Mouse (Mus musculus) E14TG2a.4 (cell line): ENCODE measurements around the gene Plcb4.
"Not testable (repeated sequence)": the region's sequence is repeated elsewhere in the genome, so short reads cannot be mapped to it uniquely, and the experiment has no call there.

ENCODE experiments used
- H3K27me3 ChIP-seq: 2 replicates; pipeline ENCODE4 v1.6.1; 2014; ENCODE audit warnings: low read length, control low read depth; ENCODE audit not compliant: insufficient read depth
- H3K36me3 ChIP-seq: 2 replicates; pipeline ENCODE4 v1.6.1; 2014; ENCODE audit warnings: low read length, control low read depth; ENCODE audit not compliant: insufficient read depth
- H3K4me1 ChIP-seq: replicated peaks from 2 replicates; pipeline ENCODE4 v1.6.1; 2014; ENCODE audit warnings: low read depth, low read length, control low read depth
- H3K4me3 ChIP-seq: replicated peaks from 2 replicates; pipeline ENCODE4 v1.5.1; 2014; ENCODE audit warnings: mild to moderate bottlenecking, low read length
- H3K9me3 ChIP-seq: 2 replicates; pipeline ENCODE4 v1.6.1; 2014; ENCODE audit warnings: low read length, control low read depth
- CTCF ChIP-seq: conservative IDR thresholded peaks from 2 replicates; pipeline ENCODE4 v1.5.1; 2014; ENCODE audit warnings: low read length
- NANOG ChIP-seq: IDR thresholded peaks from 2 replicates; pipeline ENCODE4 v1.6.1; 2014; ENCODE audit warnings: borderline replicate concordance, low read length, mixed read lengths
- POU5F1 ChIP-seq: IDR thresholded peaks from 2 replicates; pipeline ENCODE4 v1.6.1; 2014; ENCODE audit warnings: low read length, borderline replicate concordance

The Plcb4 gene

GRCm38 (mm10) chr2:135704673-135705072 lies 45.9 kb downstream of the Plcb4 start:
- no peak overlapping the region for H3K4me3 ChIP-seq
- TF ChIP-seq CTCF: no peak
- no peak for TF ChIP-seq POU5F1
- H3K4me1 ChIP-seq: peaks cover 19% of the 10 kb centered on the region
- no peaks in the 10 kb centered on the region for H3K9me3 ChIP-seq
- H3K36me3 ChIP-seq: 0 out of 2 replicates have a peak, but pooled peaks cover 2% of the 10 kb centered on the region
- H3K27me3 ChIP-seq: no peaks in the 10 kb centered on the region

GRCm38 (mm10) chr2:135707305-135707704 lies 48.5 kb downstream of the Plcb4 start:
- Histone ChIP-seq H3K36me3 (0 out of 2 replicates have a peak, but pooled peaks cover 2% of the 10 kb centered on the region), H3K4me1 (peaks cover 45% of the 10 kb centered on the region), H3K27me3 (no peaks in the 10 kb centered on the region), H3K4me3 (no peak overlapping the region), H3K9me3 (no peaks in the 10 kb centered on the region)
- no peak for TF ChIP-seq POU5F1
- no peak for TF ChIP-seq NANOG
- no peak for TF ChIP-seq CTCF

DNA sequence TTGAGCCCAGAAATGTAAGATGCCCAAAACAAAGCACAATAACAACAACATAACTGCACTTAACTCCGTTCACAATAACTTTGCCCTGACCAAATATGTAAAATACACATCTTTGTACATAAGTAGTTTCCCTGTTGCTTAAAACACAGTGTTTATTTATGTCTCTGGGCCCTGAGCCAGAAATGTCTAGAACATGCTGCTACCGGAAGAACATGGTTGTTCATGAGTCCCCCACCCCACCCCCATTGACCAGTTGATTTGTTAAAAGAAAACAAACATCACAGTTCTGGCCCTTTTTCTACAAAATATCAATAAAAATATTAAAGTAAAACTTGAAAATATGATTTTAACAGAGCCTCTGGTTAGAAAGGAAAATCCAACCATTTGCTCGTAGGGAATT lies 49.6 kb downstream of the Plcb4 start:
- Histone ChIP-seq H3K9me3 (no peaks in the 10 kb centered on the region), H3K4me3 (no peak overlapping the region), H3K36me3 (0 out of 2 replicates have a peak, but pooled peaks cover 2% of the 10 kb centered on the region), H3K4me1 (peaks cover 47% of the 10 kb centered on the region), H3K27me3 (no peaks in the 10 kb centered on the region)
- TF ChIP-seq NANOG: no peak
- TF ChIP-seq POU5F1: no peak
- no peak for TF ChIP-seq CTCF

- Histone ChIP-seq H3K4me1 (peaks cover 42% of the 10 kb centered on the region), H3K9me3 (no peaks in the 10 kb centered on the region), H3K4me3 (no peak overlapping the region), H3K27me3 (no peaks in the 10 kb centered on the region), H3K36me3 (0 out of 2 replicates have a peak, but pooled peaks cover 2% of the 10 kb centered on the region)
- no peak for TF ChIP-seq POU5F1
- no peak for TF ChIP-seq NANOG
- TF ChIP-seq CTCF: no peak
Measured at GRCm38 (mm10) chr2:135708796-135709195, 50.0 kb downstream of the Plcb4 start.

DNA sequence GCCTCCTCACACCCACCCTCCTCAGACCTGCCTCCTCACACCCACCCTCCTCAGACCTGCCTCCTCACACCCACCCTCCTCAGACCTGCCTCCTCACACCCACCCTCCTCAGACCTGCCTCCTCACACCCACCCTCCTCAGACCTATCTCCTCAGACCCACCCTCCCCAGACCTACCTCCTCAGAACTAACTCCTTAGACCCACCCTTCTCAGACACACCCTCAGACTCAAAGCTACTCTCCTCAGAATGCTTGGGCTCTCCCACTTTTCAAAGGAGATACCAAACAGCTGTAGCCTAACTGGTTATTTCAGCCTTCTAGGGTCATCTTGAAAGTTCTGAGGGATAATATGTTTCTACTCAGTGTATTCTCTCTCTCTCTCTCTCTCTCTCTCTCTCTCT lies 50.9 kb downstream of the Plcb4 start:
- not testable (repeated sequence) for H3K36me3 ChIP-seq, H3K27me3 ChIP-seq, H3K9me3 ChIP-seq, H3K4me3 ChIP-seq
- H3K4me1 ChIP-seq: peaks cover 39% of the 10 kb centered on the region

GRCm38 (mm10) chr2:135711049-135711924 lies 52.5 kb downstream of the Plcb4 start:
- Histone ChIP-seq H3K4me3 (no peak overlapping the region), H3K9me3 (no peaks in the 10 kb centered on the region), H3K4me1 (peaks cover 39% of the 10 kb centered on the region), H3K36me3 (no peaks in the 10 kb centered on the region), H3K27me3 (no peaks in the 10 kb centered on the region)
- TF ChIP-seq POU5F1: no peak
- TF ChIP-seq CTCF: no peak
- TF ChIP-seq NANOG: no peak

DNA sequence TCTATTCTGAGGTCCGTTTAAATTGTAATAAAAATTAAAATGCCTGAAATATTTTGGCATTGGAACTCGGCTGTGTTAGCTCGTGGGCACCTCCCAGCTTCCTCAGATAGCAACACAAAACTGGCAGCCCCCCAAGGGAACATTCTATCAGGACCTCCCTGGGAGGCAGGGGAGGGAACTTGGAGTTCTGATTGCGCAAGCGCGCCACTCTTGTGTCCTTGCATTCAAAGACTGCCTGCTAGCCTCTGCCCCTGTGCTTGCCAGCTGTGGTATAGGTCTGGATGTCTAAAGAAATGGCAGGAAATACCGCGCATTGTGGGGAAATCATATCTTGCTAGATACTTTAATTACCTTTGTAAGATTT lies 53.1 kb downstream of the Plcb4 start:
- H3K36me3 ChIP-seq: no peaks in the 10 kb centered on the region
- no peak overlapping the region for H3K4me3 ChIP-seq
- H3K27me3 ChIP-seq: no peaks in the 10 kb centered on the region
- H3K4me1 ChIP-seq: peaks cover 39% of the 10 kb centered on the region
- H3K9me3 ChIP-seq: no peaks in the 10 kb centered on the region
- TF ChIP-seq POU5F1: no peak
- TF ChIP-seq NANOG: no peak
- TF ChIP-seq CTCF: no peak

DNA sequence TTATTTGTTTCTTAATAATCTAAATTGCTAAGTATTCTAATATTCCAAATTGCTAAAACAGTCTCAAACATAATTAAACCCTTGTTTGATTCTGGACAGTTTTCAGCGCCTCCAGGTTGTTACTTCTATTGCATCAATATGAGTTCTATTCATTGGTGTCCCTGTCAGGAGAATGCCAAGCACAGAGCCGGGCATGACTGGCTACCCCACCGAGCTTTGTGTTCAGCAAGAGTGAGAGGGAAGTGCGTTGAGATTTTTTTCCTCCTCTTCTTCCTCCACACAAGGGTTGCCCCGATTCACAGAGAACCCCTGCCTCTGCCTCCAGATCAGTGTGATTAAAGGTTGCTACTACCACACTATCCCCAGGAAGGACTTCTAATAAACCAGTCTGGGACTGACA lies 53.5 kb downstream of the Plcb4 start:
- H3K36me3 ChIP-seq: no peaks in the 10 kb centered on the region

DNA sequence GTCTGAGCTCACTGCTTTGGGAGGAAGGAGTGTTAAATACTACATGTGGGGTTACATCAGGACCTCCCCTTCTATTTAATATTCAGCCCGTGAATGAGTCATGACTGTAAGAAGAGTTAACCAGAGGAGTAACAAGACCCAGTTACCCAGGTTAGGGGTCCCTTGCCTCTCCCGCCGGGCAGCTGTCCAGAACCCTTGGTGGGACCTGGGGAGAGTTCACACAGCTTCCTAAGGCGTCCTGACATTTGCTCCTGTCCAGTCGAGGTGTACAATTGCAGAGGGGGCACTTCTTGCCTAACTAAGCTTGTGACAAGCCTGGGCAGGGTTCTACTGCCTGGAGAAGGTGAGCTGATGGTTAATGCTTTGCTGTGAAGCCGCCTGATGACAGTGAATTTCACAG lies 54.1 kb downstream of the Plcb4 start:
- TF ChIP-seq NANOG (no peak), CTCF (no peak)
- H3K4me3 ChIP-seq: no peak overlapping the region

More for the DNA sequence above, 53.5 kb downstream of the Plcb4 start:
- Histone ChIP-seq H3K4me3 (no peak overlapping the region), H3K4me1 (peaks cover 42% of the 10 kb centered on the region), H3K27me3 (no peaks in the 10 kb centered on the region), H3K9me3 (no peaks in the 10 kb centered on the region)
- TF ChIP-seq NANOG (no peak), CTCF (no peak), POU5F1 (no peak)

More for the DNA sequence above, 54.1 kb downstream of the Plcb4 start:
- no peaks in the 10 kb centered on the region for H3K9me3 ChIP-seq
- H3K4me1 ChIP-seq: peaks cover 48% of the 10 kb centered on the region
- H3K36me3 ChIP-seq: no peaks in the 10 kb centered on the region
- H3K27me3 ChIP-seq: no peaks in the 10 kb centered on the region
